Mouse (Mus musculus) lung, postnatal 10 days (tissue): ENCODE measurements at regions not wholly inside any gene's neighbourhood (a gene's known extent, or its start where the extent isn't known, plus 50 kb on each side); places are given as distances from the start of the nearest gene placed in this dataset.
A peak's percentile ranks its signal among the peaks of the same experiment; 100 is the strongest.

Experiments
- DNase-seq: peaks from one replicate; pipeline ENCODE4 v3.0.0; 2021

DNA sequence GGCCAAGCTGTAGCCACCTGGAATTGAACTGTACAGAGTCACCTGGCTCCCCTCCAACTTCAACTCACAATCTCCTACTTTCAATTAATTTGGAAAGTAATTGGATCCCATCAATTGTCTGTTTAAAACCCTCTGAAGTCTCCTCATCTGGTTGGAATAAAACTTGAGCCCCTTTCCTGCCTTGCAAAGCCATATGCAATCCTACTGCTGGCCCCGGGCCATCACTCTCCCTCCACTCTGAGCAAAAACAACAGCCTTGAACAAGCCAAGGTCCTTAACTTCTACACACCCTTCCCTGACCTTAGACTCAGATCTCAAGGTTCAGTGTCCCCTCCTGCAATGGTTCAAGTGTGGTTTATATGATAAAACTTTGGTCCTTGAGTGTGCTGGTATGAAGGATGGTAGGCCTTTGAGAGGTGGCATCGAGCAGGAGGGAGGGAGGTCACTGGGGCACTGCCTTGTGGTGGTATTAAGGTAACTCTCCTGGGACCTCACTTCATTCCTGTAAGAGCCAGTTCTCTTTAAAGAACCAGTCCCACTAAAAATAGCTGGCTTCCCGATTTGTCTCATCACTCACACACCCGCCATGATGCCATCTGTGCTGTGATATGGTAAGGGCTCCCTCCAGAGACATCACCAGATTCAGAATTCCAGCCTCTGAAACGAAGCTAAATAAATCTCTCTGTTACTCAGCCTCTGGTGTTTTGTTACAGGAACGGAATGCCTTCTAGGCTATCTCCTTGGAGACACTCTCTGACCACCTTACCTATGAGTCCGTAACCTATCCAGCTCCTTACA lies 112.0 kb upstream of the Zmiz1 start:
- no peak for DNase-seq

GRCm38 (mm10) chr14:25350282-25350964 lies 108.6 kb upstream of the Zmiz1 start:
- DNase-seq: no peak

DNA sequence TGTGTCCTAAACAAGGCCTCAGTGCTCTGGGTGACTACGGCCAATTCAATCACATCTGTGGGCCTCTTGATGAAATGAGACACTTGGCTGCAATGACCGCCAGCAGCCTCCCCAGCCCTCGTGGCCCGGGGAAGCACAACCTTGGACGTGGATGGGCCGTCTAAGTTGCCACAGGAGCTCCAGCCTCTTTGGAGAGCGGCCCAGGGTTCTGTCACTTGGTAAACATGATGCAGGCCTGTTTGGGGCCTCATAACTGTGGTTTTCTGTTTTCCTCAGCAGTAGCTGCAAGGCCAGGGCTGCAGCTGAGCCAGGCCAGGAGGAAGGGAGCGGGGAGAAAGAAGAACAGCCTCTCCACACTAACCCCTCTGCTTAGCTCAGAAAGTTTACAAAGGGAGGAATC lies 105.2 kb upstream of the Zmiz1 start:
- peak; percentile 88 for DNase-seq

GRCm38 (mm10) chr14:25354288-25354850 lies 104.6 kb upstream of the Zmiz1 start:
- DNase-seq: peak; percentile 36

DNA sequence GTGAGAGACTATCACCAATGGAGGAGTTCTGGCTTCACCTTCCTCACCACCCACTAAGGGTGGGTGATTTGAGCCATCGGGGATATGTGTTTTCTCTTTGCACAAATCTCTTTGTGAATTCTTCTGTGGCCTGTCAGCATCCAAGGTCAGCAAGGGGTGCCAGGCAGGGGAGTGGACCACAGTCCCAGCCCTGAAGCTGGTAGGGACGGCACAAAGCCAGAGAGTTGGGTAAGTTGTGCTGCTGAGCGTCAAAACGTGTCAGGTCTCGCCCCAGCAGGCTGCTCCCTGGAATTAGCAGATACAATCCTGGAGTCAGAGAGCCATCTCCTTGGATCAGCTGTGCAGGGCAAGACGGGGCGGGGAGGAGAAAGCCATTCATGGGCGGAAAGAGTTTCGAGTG lies 101.2 kb upstream of the Zmiz1 start:
- peak; percentile 20 for DNase-seq

DNA sequence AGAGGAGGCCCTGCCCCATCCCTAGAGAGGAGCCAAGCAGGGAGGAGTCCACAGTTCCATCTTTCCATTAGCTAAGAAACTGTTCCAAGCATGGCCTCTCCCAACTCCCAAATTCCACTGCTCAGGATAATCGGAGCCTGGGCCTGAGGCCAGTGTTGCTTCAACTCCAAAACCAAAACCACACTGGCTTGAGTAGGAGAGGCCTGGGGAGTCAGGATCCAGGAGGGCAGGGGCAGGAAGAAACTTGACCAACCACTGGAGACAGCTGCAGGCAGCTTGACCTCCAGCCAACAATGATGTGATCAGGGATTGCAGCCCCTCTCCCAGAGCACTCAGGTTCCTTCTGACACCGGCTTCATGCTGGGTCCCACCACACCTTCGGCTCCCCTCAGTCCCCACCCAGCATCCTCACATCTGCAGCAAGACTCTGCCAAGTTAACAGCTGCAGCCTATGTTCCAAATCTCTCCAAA lies 99.1 kb upstream of the Zmiz1 start:
- DNase-seq: peak; percentile 70

GRCm38 (mm10) chr14:25360726-25361125 lies 98.3 kb upstream of the Zmiz1 start:
- DNase-seq: no peak

DNA sequence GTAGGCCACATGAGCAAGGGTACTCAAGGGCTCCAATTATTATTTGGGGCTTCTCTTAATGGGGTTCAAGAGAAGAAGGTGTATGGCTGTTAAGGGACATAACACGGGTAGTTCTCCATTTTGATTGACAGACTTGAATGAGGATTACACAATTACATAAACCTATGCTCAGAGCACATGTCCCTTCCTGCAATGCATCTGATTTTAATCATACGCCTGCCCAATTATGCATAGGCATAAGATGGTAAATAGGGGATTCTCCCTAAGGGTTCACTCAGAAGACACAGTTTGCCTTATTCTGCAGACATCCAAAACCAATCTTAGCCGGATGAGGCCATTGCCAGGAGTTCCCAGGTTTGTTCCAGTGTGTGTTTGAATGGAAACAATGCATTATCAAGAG lies 97.9 kb upstream of the Zmiz1 start:
- DNase-seq: no peak

- DNase-seq: no peak
Measured at GRCm38 (mm10) chr14:25362771-25363170, 96.2 kb upstream of the Zmiz1 start.

DNA sequence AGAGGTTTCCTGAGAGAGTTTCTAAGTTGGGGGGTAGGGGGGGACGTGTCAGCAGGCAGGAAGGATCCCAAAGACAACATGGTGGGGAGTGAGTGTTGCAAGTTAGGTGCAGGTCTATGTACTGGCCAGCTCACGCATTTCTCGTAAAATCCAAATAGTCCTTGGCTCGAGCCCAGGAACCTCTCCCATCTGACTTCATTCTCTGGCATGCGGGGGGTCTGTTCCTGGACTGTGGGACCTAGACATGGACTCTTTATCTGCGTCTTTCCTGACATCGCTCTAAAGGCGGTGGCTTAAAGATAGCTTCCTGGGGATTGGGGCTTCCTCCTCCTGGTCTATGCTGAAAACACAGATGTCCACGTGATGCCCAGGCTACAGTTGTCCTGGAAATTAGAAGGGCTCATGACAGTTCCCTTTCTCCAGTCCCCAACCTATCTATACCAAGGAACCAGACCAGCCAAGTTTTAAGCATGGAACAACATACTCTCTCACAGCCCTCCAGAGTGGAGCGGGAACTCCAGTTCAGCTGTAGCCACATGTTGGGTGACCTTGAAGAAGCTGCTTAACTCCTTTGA lies 93.7 kb upstream of the Zmiz1 start:
- DNase-seq: peak; percentile 60

DNA sequence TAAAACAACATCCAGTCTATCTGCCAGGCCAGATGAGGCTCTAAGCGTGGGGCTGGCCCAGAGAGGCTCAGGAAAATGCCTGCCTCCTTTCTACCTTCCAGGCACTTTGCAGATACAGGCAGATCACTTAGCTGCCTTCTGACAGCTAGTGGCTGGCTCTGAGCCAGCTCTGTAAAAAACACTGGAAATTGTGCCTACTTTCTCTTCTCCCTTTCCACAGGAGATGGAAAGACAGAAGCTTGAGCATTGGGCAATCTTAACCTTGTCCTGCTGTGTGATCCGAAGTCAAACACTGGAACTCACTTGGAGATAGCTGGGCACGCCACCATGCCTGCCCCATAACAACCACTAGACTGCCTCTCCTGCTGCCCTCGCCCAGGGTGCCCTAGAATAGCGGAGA lies 93.0 kb upstream of the Zmiz1 start:
- DNase-seq: peak; percentile 29

DNA sequence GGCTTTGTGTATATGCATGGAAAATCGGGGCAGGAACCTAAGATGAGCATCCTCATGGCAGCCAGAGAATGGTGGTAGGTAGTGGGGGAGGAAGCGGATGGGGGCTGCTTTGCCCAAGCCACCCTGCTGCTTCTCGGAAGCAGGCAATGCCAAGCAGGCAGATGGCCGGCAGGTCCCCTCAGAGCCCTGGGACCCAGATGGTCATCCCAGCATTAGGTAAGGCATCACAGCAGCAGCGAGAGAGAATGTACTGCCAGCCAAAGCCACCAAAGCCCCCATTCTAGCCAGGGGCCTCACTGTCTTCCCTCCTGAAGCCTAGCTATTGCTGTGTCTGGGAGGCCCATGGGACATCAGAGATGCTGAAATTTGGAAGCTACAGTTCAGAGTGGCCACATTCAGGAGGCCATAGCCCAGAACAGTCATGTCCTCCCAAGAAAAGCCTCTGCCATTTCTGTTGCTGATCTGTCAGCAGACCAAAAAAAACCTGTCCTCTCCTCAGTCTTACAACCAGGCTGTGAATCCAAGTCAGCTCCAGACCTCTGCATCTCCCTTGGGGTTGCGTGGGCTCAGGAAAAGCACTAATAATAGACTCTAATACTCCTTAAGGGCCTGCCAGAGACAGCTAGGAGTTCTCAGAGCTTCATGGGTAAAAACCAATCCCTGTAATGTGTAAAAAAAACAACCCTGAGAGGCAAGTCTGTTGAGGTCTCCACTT lies 88.5 kb upstream of the Zmiz1 start:
- DNase-seq: no peak

GRCm38 (mm10) chr14:25371021-25371400 lies 88.0 kb upstream of the Zmiz1 start:
- no peak for DNase-seq

- DNase-seq: no peak
Measured at GRCm38 (mm10) chr14:25371661-25372060, 87.3 kb upstream of the Zmiz1 start.

GRCm38 (mm10) chr14:25372581-25372980 lies 86.4 kb upstream of the Zmiz1 start:
- DNase-seq: peak; percentile 24

GRCm38 (mm10) chr14:25373167-25373566 lies 85.8 kb upstream of the Zmiz1 start:
- no peak for DNase-seq

- no peak for DNase-seq
Measured at GRCm38 (mm10) chr14:25375001-25375400, 84.0 kb upstream of the Zmiz1 start.

DNA sequence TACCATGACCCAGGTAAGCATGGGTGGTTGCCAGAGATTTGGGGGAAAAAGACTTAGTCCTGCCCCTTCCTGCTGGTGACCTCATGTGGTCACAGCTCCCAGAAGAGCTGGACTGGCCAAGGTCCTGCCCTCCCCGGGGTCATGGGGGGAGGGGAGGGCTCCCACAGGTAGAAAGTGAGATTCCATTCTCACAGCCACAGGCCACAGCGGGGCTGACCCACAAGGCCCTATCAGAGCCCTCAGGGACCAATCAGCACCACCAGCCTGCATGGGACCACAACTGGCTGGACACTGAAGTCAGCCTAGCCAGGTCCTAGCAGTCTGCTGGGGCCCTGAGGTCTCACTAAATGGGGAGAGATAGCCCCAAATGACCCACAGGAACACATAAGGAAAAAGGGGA lies 81.9 kb upstream of the Zmiz1 start:
- DNase-seq: no peak

DNA sequence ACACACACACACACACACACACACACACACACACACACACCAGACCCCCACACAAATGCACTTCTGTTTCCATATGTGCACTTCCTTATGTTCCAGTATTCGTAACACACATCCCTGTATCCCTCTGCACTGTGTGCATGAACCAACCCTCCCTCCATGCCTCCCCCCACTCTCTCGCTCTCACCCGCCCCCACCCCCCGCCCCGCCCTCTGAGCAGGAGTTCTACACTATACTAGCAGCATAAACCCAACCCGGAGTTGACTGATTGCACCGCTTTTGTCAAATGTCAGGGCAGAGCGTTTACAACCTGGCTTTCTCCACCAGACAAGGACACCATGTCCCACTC lies 81.5 kb upstream of the Zmiz1 start:
- no peak for DNase-seq

DNA sequence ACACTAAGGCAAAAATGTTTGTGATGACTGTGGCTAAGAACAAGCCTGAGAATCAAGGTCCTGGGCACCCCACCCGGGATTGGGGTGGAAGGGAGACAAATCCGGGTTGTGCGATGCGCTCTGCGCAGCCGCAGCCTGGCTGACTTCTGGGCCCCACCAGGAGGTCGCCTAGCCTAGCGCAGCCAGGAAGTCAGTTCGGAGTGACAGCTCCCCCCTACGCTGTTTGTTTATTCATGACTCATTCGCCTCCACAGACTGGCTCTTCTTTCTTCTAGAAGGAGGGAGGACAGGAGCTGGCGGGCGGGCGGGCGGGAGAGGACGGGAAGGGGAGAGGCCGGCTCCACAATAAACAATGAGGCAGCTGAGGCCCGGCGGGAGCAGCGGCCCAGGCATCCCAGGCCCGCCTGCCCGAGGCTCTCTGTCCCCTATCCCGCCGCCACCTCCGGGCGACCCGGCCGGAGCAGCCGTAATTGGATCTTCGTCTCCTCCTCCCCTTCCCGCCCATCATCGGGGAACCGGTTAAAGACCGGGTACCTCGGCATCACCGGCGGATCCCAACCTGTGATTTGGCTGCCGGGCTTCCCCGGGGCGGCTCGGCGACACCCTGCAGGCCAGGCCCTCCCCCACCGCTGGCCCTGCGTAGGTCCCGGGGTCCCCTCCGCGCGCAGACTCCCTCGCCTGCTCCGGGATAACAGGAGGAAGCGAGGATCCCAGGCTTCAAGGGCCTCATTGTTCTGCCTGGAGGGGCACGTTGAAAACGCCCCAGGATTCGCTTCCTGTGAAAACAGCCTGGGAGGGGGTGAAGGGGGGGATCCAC lies 80.9 kb upstream of the Zmiz1 start:
- peak; percentile 94 for DNase-seq

DNA sequence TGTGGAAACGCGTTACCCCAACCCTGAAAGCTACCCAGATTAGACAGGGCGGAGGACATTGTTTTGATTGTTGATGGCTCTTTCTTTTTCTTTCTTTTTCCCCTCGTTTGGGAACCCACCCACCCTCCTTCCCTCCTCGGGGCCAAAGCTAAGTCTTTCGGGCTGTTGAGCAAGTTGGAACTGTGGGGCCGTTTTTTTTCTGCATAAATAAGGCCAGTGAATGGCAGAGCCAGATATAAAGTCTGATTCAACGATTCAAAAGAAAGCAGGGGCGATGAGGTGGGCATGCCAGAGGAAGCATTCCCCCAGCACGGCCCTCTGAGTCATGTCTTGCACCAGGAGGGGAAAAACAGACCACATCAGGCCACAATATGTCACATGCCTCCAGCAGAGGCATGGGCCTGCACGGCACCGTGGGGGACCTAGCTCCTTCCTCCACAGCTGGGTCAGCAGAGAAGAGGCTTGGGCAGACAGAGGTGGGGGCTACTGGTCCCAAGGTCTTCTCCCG lies 80.2 kb upstream of the Zmiz1 start:
- DNase-seq: peak; percentile 69
